Mouse (Mus musculus) heart, embryonic 14.5 days (tissue): ENCODE measurements around the gene Tcf7l1. TPM values are rescaled to one million over a fixed set of nuclear protein-coding genes. Genes with fewer than 3 reads are reported as not detected.

Source experiments
- ATAC-seq: fragments of 200-750 bp; cut with Nextera tagmentation; 2 replicates; pipeline ENCODE4 v1.8.0; 2017; ENCODE audit warnings: low read depth, moderate TSS enrichment; ENCODE audit not compliant: insufficient number of reproducible peaks, insufficient read depth, low FRiP score
- H3K27ac ChIP-seq, 2 experiments: fragments of 200-500 bp in 1 of 2; fragments of 300-500 bp in 1 of 2; sonication (generic) in 1 of 2; replicated peaks in 1 of 2; 2 replicates each; pipeline ENCODE4 v1.5.1; 2012 to 2014; ENCODE audit warnings: low read depth in 2 of 2, low read length in 2 of 2, control low read depth in 1 of 2, mild to moderate bottlenecking in 1 of 2, mixed read lengths in 1 of 2; ENCODE audit not compliant: control insufficient read depth in 1 of 2, insufficient read depth in 1 of 2
- H3K27me3 ChIP-seq: fragments of 300-500 bp; sonication (generic); 2 replicates; pipeline ENCODE4 v1.6.1; 2014; ENCODE audit warnings: mild to moderate bottlenecking, low read length, control low read depth; ENCODE audit not compliant: control insufficient read depth, insufficient read depth
- H3K36me3 ChIP-seq: fragments of 300-500 bp; sonication (generic); 2 replicates; pipeline ENCODE4 v1.6.1; 2014; ENCODE audit warnings: mild to moderate bottlenecking, control low read depth, low read length, mixed read lengths; ENCODE audit not compliant: control insufficient read depth, insufficient read depth
- H3K4me1 ChIP-seq, 2 experiments: fragments of 200-500 bp in 1 of 2; fragments of 300-500 bp in 1 of 2; sonication (generic) in 1 of 2; 2 replicates each; pipeline ENCODE4 v1.6.1; 2012 to 2014; ENCODE audit warnings: low read length in 2 of 2, control low read depth in 1 of 2, mixed read lengths in 1 of 2; ENCODE audit not compliant: control insufficient read depth in 2 of 2, insufficient read depth in 2 of 2
- H3K4me2 ChIP-seq: fragments of 300-500 bp; sonication (generic); 2 replicates; pipeline ENCODE4 v1.6.1; 2014; ENCODE audit warnings: mild to moderate bottlenecking, low read length
- H3K4me3 ChIP-seq, 2 experiments: fragments of 200-500 bp in 1 of 2; fragments of 300-500 bp in 1 of 2; sonication (generic) in 1 of 2; 2 replicates each; pipeline ENCODE4 v1.5.1; 2012 to 2014; ENCODE audit warnings: low read length in 2 of 2, mild to moderate bottlenecking in 2 of 2, control low read depth in 1 of 2, low read depth in 1 of 2, moderate library complexity in 1 of 2; ENCODE audit not compliant: control insufficient read depth in 1 of 2, insufficient read depth in 1 of 2
- H3K9ac ChIP-seq: fragments of 300-500 bp; sonication (generic); 2 replicates; pipeline ENCODE4 v1.6.1; 2014; ENCODE audit warnings: mild to moderate bottlenecking, low read length
- H3K9me3 ChIP-seq: fragments of 300-500 bp; sonication (generic); 2 replicates; pipeline ENCODE4 v1.6.1; 2016; ENCODE audit warnings: low read length, control low read depth; ENCODE audit not compliant: control insufficient read depth
- WGBS: fragments of 180-500 bp; shearing (Covaris S2); extraction: QIAGEN DNeasy Blood & Tissue Kit; methylation state at CpG from one replicate; pipeline ENCODE4 v1.1.7; 2014; 5-methylcytosine and 5-hydroxymethylcytosine counted together
- polyA plus RNA-seq: library from polyadenylated mRNA; unstranded; fragments of >200 nt; fragmentation: Nextera tagmentation; extraction: Ambion mirVana; gene quantifications from 2 replicates; pipeline ENCODE4 v1.2.1, GENCODE M21; 2014

Gene Tcf7l1
- polyA plus RNA-seq, 1 experiment from 2014 or later, result 17.4 TPM

DNA sequence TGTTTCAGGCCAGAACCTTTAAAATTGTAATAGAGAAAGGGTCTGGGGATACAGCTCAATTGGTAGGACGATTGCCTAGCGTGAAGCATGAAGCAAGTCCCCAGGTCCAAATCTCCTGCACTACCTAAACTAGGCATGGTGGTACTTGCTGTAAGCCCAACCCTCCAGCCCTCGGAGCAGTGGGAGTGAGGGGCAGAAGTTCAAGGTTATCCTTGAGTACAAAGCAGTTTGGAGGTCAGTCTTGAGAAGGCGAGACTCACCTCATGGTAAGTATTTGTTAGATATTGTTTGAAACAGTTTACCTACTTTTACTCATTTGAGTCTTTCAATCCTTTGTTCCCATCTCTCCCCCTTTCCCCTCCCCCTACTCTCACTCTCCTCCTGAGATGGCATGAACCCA, 65.9 kb downstream of the Tcf7l1 start:
- H3K9ac ChIP-seq, result no peak overlapping the region
- no peaks in the 10 kb centered on the region for H3K9me3 ChIP-seq
- no peak overlapping the region for H3K4me2 ChIP-seq
- peaks cover 0 to 2% of the 10 kb centered on the region in 2 experiments; a peak in 1 of 4 replicates for H3K4me1 ChIP-seq
- no peaks in the 10 kb centered on the region for H3K36me3 ChIP-seq
- ATAC-seq, result no peak
- 81% methylated on average over 4 of the region's 4 CpGs for WGBS
- H3K4me3 ChIP-seq, result no peak overlapping the region
- no peak overlapping the region for H3K27ac ChIP-seq
- no peaks in the 10 kb centered on the region for H3K27me3 ChIP-seq

- H3K4me2 ChIP-seq, result no peak overlapping the region
- ATAC-seq, result no peak
- 91% methylated on average over 3 of the region's 3 CpGs for WGBS
- no peaks in the 10 kb centered on the region for H3K9me3 ChIP-seq
- peaks cover 0 to 2% of the 10 kb centered on the region in 2 experiments; a peak in 1 of 4 replicates for H3K4me1 ChIP-seq
- H3K9ac ChIP-seq, result no peak overlapping the region
- no peaks in the 10 kb centered on the region for H3K27me3 ChIP-seq
- no peak overlapping the region for H3K4me3 ChIP-seq
- no peaks in the 10 kb centered on the region for H3K36me3 ChIP-seq
- no peak overlapping the region for H3K27ac ChIP-seq
Observed at GRCm38 (mm10) chr6:72720852-72721251, 68.2 kb downstream of the Tcf7l1 start.

DNA sequence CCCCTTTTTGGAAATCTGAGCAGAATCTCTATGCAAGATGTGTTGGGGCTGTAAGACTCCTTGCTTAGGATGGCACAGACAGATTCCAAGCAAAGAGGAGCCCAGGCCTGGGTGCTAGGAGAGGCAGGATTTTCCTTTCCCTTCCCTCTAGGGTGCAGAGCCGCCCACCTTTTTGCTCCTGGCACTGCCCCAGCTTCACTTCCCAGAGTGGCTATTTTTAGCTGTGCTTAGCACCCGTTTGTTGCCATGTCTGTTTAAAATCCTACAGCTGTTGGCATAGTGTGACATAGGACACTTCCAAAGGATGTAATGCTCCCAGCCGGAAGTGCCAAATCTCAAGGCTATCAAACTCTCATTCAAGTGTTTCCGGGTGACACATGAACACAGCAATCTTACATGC, 74.3 kb downstream of the Tcf7l1 start:
- H3K9me3 ChIP-seq, result no peaks in the 10 kb centered on the region
- no peak overlapping the region for H3K9ac ChIP-seq
- no peaks in the 10 kb centered on the region for H3K27me3 ChIP-seq
- no peak overlapping the region for H3K4me3 ChIP-seq
- WGBS, result under 1% methylated on average over 4 of the region's 4 CpGs
- ATAC-seq, result peak; percentile 59
- peak overlapping the region; percentile 26 to 52 for H3K27ac ChIP-seq
- no peaks in the 10 kb centered on the region for H3K36me3 ChIP-seq
- peaks cover 18 to 27% of the 10 kb centered on the region in 2 experiments for H3K4me1 ChIP-seq
- H3K4me2 ChIP-seq, result peak overlapping the region; percentile 23

GRCm38 (mm10) chr6:72714250-72714649, 74.8 kb downstream of the Tcf7l1 start:
- Histone ChIP-seq H3K9me3 (no peaks in the 10 kb centered on the region), H3K27ac (peak overlapping the region; percentile 18 to 26; a peak in 3 of 4 replicates), H3K4me2 (no peak overlapping the region; the same call in 1 of the 2 replicates), H3K4me3 (no peak overlapping the region), H3K9ac (no peak overlapping the region), H3K27me3 (no peaks in the 10 kb centered on the region), H3K36me3 (no peaks in the 10 kb centered on the region), H3K4me1 (peaks cover 18 to 27% of the 10 kb centered on the region in 2 experiments)
- ATAC-seq, result no peak
- whole genome bisulfite sequencing, result 46% methylated on average over 9 of the region's 9 CpGs

DNA sequence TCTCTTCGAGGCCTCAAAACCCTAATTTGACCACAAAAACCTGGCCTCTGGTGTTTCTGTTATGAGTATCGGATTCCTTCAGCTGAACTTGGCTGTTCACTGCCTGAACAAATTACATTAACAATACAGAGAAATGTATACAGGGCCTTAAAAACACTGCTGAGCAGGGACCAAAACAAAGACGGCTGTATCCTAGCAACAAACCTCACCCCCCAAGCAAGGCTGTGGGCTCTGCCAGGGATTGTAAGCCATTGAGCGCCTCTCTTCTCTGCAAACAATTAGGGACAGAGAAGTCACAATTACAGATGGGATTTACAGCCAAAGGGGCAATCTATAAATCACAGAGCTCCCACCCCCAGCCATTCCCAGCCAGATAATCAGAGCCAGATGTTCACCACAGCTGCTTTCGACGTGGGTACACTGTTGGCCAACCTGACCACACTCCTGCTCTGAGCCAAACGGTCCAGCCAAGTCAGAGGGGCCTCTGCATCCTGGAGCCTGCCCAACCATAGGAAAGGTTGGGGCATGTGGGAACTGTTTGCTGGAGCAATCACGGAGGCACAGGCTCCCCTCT, 77.5 kb downstream of the Tcf7l1 start:
- Histone ChIP-seq H3K9ac (no peak overlapping the region), H3K27me3 (no peaks in the 10 kb centered on the region)
- no peak for ATAC-seq

GRCm38 (mm10) chr6:72710897-72711507, 78.1 kb downstream of the Tcf7l1 start:
- Histone ChIP-seq H3K27me3 (no peaks in the 10 kb centered on the region), H3K27ac (peak overlapping the region in 1 of 2 experiments; percentile 47; a peak in 2 of 4 replicates), H3K4me3 (no peak overlapping the region), H3K9me3 (no peaks in the 10 kb centered on the region), H3K9ac (no peak overlapping the region), H3K36me3 (no peaks in the 10 kb centered on the region), H3K4me2 (no peak overlapping the region), H3K4me1 (peaks cover 16 to 33% of the 10 kb centered on the region in 2 experiments)
- WGBS, result 74% methylated on average over 10 of the region's 10 CpGs
- ATAC-seq, result no peak

More for the DNA sequence above, 77.5 kb downstream of the Tcf7l1 start:
- peak overlapping the region in 1 of 2 experiments; percentile 47; a peak in 2 of 4 replicates for H3K27ac ChIP-seq
- no peak overlapping the region for H3K4me3 ChIP-seq
- H3K36me3 ChIP-seq, result no peaks in the 10 kb centered on the region
- H3K9me3 ChIP-seq, result no peaks in the 10 kb centered on the region
- WGBS, result 54% methylated on average over 8 of the region's 8 CpGs
- peaks cover 16 to 33% of the 10 kb centered on the region in 2 experiments for H3K4me1 ChIP-seq
- H3K4me2 ChIP-seq, result no peak overlapping the region

- Histone ChIP-seq H3K27ac (no peak overlapping the region), H3K4me1 (peaks cover 9 to 27% of the 10 kb centered on the region in 2 experiments), H3K9ac (no peak overlapping the region), H3K9me3 (no peaks in the 10 kb centered on the region), H3K27me3 (no peaks in the 10 kb centered on the region), H3K4me2 (no peak overlapping the region), H3K4me3 (no peak overlapping the region), H3K36me3 (no peaks in the 10 kb centered on the region)
- no peak for ATAC-seq
- 64% methylated on average over 5 of the region's 5 CpGs for WGBS
Observed at GRCm38 (mm10) chr6:72699467-72700126, 89.5 kb downstream of the Tcf7l1 start.
